Mouse (Mus musculus) kidney, adult 2 months (tissue): ENCODE measurements at regions not wholly inside any gene's neighbourhood (a gene's known extent, or its start where the extent isn't known, plus 50 kb on each side); places are given as distances from the start of the nearest gene placed in this dataset.

ENCODE experiments used
- CTCF ChIP-seq: fragments of 200-500 bp; conservative IDR thresholded peaks from 2 replicates; pipeline ENCODE4 v1.5.1; 2011; ENCODE audit warnings: low read depth, mild to moderate bottlenecking, control low read depth, low read length, moderate library complexity, mixed read lengths; ENCODE audit not compliant: insufficient read depth, insufficient read length
- POLR2A ChIP-seq: fragments of 200-500 bp; IDR thresholded peaks from one replicate; pipeline ENCODE4 v1.6.1; 2011; ENCODE audit warnings: low read depth, low read length, control low read depth

GRCm38 (mm10) chr8:36361255-36361654 is 595.7 kb downstream of the Gm19410 start:
- TF ChIP-seq CTCF = peak; percentile 69
- no peak for TF ChIP-seq POLR2A
